Mouse (Mus musculus): ENCODE measurements around the gene Tyw5. TPM values are rescaled to one million over a fixed set of nuclear protein-coding genes. Genes with fewer than 3 reads are reported as not detected.

Tyw5 gene
- total and polyA plus RNA-seq, 3 experiments = 20.3 to 50.1 (median 21.0) TPM

GRCm38 (mm10) chr1:57450241-57450640, 43.3 kb upstream of the Tyw5 start:
- no peaks in the 10 kb centered on the region for H3K27me3 ChIP-seq (replicated peaks)
- no peak overlapping the region for H3K4me3 ChIP-seq (replicated peaks in 1 of 3; ENCODE audit: low read depth in 2 of 3, low read length in 2 of 3, poor library complexity in 1 of 3)
- H3K36me3 ChIP-seq (replicated peaks in 1 of 2; ENCODE audit: control insufficient read depth in 1 of 2, insufficient read depth in 1 of 2, low read length in 1 of 2) = no peaks in the 10 kb centered on the region
- H3K27ac ChIP-seq (ENCODE audit: insufficient read depth, low read depth) = no peak overlapping the region
- H3K79me2 ChIP-seq (replicated peaks; ENCODE audit: control insufficient read depth, extremely low read depth, insufficient read depth, poor library complexity, severe bottlenecking) = no peaks in the 10 kb centered on the region
- no peaks in the 10 kb centered on the region for H3K9me3 ChIP-seq (replicated peaks; ENCODE audit: low read length)
- TF ChIP-seq MEF2A (IDR thresholded peaks at IDR 0.05; ENCODE audit: borderline replicate concordance, low read depth, low read length) (no peak), UBTF (IDR thresholded peaks at IDR 0.05; ENCODE audit: low read depth, low read length) (no peak), MAFK (IDR thresholded peaks at IDR 0.05; ENCODE audit: insufficient replicate concordance, low read length) (no peak), TCF12 (IDR thresholded peaks at IDR 0.05; ENCODE audit: low read depth, low read length) (no peak), USF1 (IDR thresholded peaks at IDR 0.05; ENCODE audit: low read depth, low read length) (no peak), ELF1 (IDR thresholded peaks at IDR 0.05; ENCODE audit: low read depth, low read length) (no peak), SIN3A (IDR thresholded peaks at IDR 0.05; ENCODE audit: low read length) (no peak), NRF1 (IDR thresholded peaks at IDR 0.05; ENCODE audit: low read depth, low read length) (no peak)
- dilution Hi-C loops (cut with MboI; ENCODE audit: extremely low pct_ligation_motif_present, extremely low pct_unique_long_range_greater_than_20kb, low sequenced_read_pairs) = no loop called here
- no peak for DNase-seq (ENCODE audit: extremely low read depth)
- in situ Hi-C loops (cut with MboI; ENCODE audit: low pct_ligation_motif_present, low pct_unique_long_range_greater_than_20kb, low sequenced_read_pairs) = no loop called here
- H3K4me1 ChIP-seq (ENCODE audit: control insufficient read depth in 1 of 2, insufficient read depth in 2 of 2) = no peaks in the 10 kb centered on the region
- no peak overlapping the region for H3K4me2 ChIP-seq (ENCODE audit: insufficient read depth, low read depth, poor library complexity, severe bottlenecking)
- no peak overlapping the region for H3K9ac ChIP-seq (ENCODE audit: insufficient read depth, low read depth)

GRCm38 (mm10) chr1:57445679-57446078, 38.8 kb upstream of the Tyw5 start:
- no peaks in the 10 kb centered on the region for H3K36me3 ChIP-seq (replicated peaks in 1 of 2; ENCODE audit: control insufficient read depth in 1 of 2, insufficient read depth in 1 of 2, low read length in 1 of 2)
- in situ Hi-C loops (cut with MboI; ENCODE audit: low pct_ligation_motif_present, low pct_unique_long_range_greater_than_20kb, low sequenced_read_pairs) (no loop called here), dilution Hi-C loops (cut with MboI; ENCODE audit: extremely low pct_ligation_motif_present, extremely low pct_unique_long_range_greater_than_20kb, low sequenced_read_pairs) (no loop called here)
- no peak overlapping the region for H3K4me2 ChIP-seq (ENCODE audit: insufficient read depth, low read depth, poor library complexity, severe bottlenecking)
- TF ChIP-seq MAX (IDR thresholded peaks at IDR 0.05; ENCODE audit: low read length) = no peak
- TF ChIP-seq KAT2A (IDR thresholded peaks at IDR 0.05; ENCODE audit: insufficient replicate concordance, low read length) = no peak
- no peak for TF ChIP-seq MEF2A (IDR thresholded peaks at IDR 0.05; ENCODE audit: borderline replicate concordance, low read depth, low read length)
- no peak for TF ChIP-seq POLR2AphosphoS2 (IDR thresholded peaks at IDR 0.05; ENCODE audit: low read depth, low read length)
- H3K27ac ChIP-seq (ENCODE audit: insufficient read depth, low read depth) = no peak overlapping the region
- H3K4me3 ChIP-seq (replicated peaks in 1 of 3; ENCODE audit: low read depth in 2 of 3, low read length in 2 of 3, poor library complexity in 1 of 3) = no peak overlapping the region
- H3K79me2 ChIP-seq (replicated peaks; ENCODE audit: control insufficient read depth, extremely low read depth, insufficient read depth, poor library complexity, severe bottlenecking) = no peaks in the 10 kb centered on the region
- DNase-seq (ENCODE audit: extremely low read depth) = no peak
- H3K9me3 ChIP-seq (replicated peaks; ENCODE audit: low read length) = no peaks in the 10 kb centered on the region
- H3K9ac ChIP-seq (ENCODE audit: insufficient read depth, low read depth) = no peak overlapping the region
- H3K27me3 ChIP-seq (replicated peaks) = no peaks in the 10 kb centered on the region
- H3K4me1 ChIP-seq (ENCODE audit: control insufficient read depth in 1 of 2, insufficient read depth in 2 of 2) = no peaks in the 10 kb centered on the region

- no peak for DNase-seq (ENCODE audit: extremely low read depth)
- no peak overlapping the region for H3K27ac ChIP-seq (ENCODE audit: insufficient read depth, low read depth)
- no peaks in the 10 kb centered on the region for H3K9me3 ChIP-seq (replicated peaks; ENCODE audit: low read length)
- no peaks in the 10 kb centered on the region for H3K36me3 ChIP-seq (replicated peaks in 1 of 2; ENCODE audit: control insufficient read depth in 1 of 2, insufficient read depth in 1 of 2, low read length in 1 of 2)
- H3K4me1 ChIP-seq (ENCODE audit: control insufficient read depth in 1 of 2, insufficient read depth in 2 of 2) = no peaks in the 10 kb centered on the region
- in situ Hi-C loops (cut with MboI; ENCODE audit: low pct_ligation_motif_present, low pct_unique_long_range_greater_than_20kb, low sequenced_read_pairs) = no loop called here
- no peak for TF ChIP-seq MAZ (IDR thresholded peaks at IDR 0.05; ENCODE audit: low read depth, low read length)
- no peak for TF ChIP-seq SIN3A (IDR thresholded peaks at IDR 0.05; ENCODE audit: low read length)
- no peak for TF ChIP-seq USF1 (IDR thresholded peaks at IDR 0.05; ENCODE audit: low read depth, low read length)
- TF ChIP-seq TBP (conservative IDR thresholded peaks at IDR 0.05; ENCODE audit: low read depth, low read length) = no peak
- no peak for TF ChIP-seq KAT2A (IDR thresholded peaks at IDR 0.05; ENCODE audit: insufficient replicate concordance, low read length)
- no peak for TF ChIP-seq ZNF384 (IDR thresholded peaks at IDR 0.05; ENCODE audit: low read depth, low read length)
- TF ChIP-seq POLR2A (IDR thresholded peaks at IDR 0.05; ENCODE audit: low read depth, low read length) = no peak
- no peak for TF ChIP-seq ZC3H11A (IDR thresholded peaks at IDR 0.05; ENCODE audit: low read depth, low read length)
- no peak for TF ChIP-seq UBTF (IDR thresholded peaks at IDR 0.05; ENCODE audit: low read depth, low read length)
- TF ChIP-seq USF2 (conservative IDR thresholded peaks at IDR 0.05; ENCODE audit: low read depth, low read length) = no peak
- dilution Hi-C loops (cut with MboI; ENCODE audit: extremely low pct_ligation_motif_present, extremely low pct_unique_long_range_greater_than_20kb, low sequenced_read_pairs) = no loop called here
- no peaks in the 10 kb centered on the region for H3K79me2 ChIP-seq (replicated peaks; ENCODE audit: control insufficient read depth, extremely low read depth, insufficient read depth, poor library complexity, severe bottlenecking)
- no peak overlapping the region for H3K9ac ChIP-seq (ENCODE audit: insufficient read depth, low read depth)
- H3K4me2 ChIP-seq (ENCODE audit: insufficient read depth, low read depth, poor library complexity, severe bottlenecking) = no peak overlapping the region
- H3K27me3 ChIP-seq (replicated peaks) = no peaks in the 10 kb centered on the region
- H3K4me3 ChIP-seq (replicated peaks in 1 of 3; ENCODE audit: low read depth in 2 of 3, low read length in 2 of 3, poor library complexity in 1 of 3) = no peak overlapping the region
Observed at GRCm38 (mm10) chr1:57440771-57441170, 33.9 kb upstream of the Tyw5 start.
